Mouse (Mus musculus): Measurements from ENCODE around the gene Pld1.

Gene Pld1

GRCm38 (mm10) chr3:28039760-28040159, 101.3 kb downstream of the Pld1 start:
- in situ Hi-C loops (cut with MboI; ENCODE audit: unreplicated experiment in 2 of 2): no loop called here

- in situ Hi-C loops (cut with MboI; ENCODE audit: unreplicated experiment in 2 of 2): no loop called here
These were observed 102.7 kb downstream of the Pld1 start for GRCm38 (mm10) chr3:28041236-28041635.

- in situ Hi-C loops (cut with MboI; ENCODE audit: unreplicated experiment in 2 of 2): no loop called here
These were observed 103.9 kb downstream of the Pld1 start for GRCm38 (mm10) chr3:28042366-28042765.

GRCm38 (mm10) chr3:28047599-28047998, 109.1 kb downstream of the Pld1 start:
- in situ Hi-C loops (cut with MboI; ENCODE audit: unreplicated experiment in 2 of 2): no loop called here

GRCm38 (mm10) chr3:28049526-28049925, 111.0 kb downstream of the Pld1 start:
- in situ Hi-C loops (cut with MboI; ENCODE audit: unreplicated experiment in 2 of 2): no loop called here

- in situ Hi-C loops (cut with MboI; ENCODE audit: unreplicated experiment in 2 of 2): no loop called here
These were observed 114.6 kb downstream of the Pld1 start for GRCm38 (mm10) chr3:28053076-28053475.

- in situ Hi-C loops (cut with MboI; ENCODE audit: unreplicated experiment in 2 of 2): no loop called here
These were observed 122.2 kb downstream of the Pld1 start for GRCm38 (mm10) chr3:28060713-28061112.

- in situ Hi-C loops (cut with MboI; ENCODE audit: unreplicated experiment in 2 of 2): no loop called here
These were observed 122.7 kb downstream of the Pld1 start for GRCm38 (mm10) chr3:28061155-28061554.

GRCm38 (mm10) chr3:28079211-28079610, 140.7 kb downstream of the Pld1 start:
- in situ Hi-C loops (cut with MboI; ENCODE audit: unreplicated experiment in 2 of 2): no loop called here

- in situ Hi-C loops (cut with MboI; ENCODE audit: unreplicated experiment in 2 of 2): no loop called here
These were observed 141.6 kb downstream of the Pld1 start for GRCm38 (mm10) chr3:28080116-28080515.

GRCm38 (mm10) chr3:28081012-28081411, 142.5 kb downstream of the Pld1 start:
- in situ Hi-C loops (cut with MboI; ENCODE audit: unreplicated experiment in 2 of 2): no loop called here

GRCm38 (mm10) chr3:28083218-28083617, 144.7 kb downstream of the Pld1 start:
- in situ Hi-C loops (cut with MboI; ENCODE audit: unreplicated experiment in 2 of 2): no loop called here

- in situ Hi-C loops (cut with MboI; ENCODE audit: unreplicated experiment in 2 of 2): no loop called here
These were observed 145.8 kb downstream of the Pld1 start for GRCm38 (mm10) chr3:28084281-28084680.

GRCm38 (mm10) chr3:28091296-28091695, 152.8 kb downstream of the Pld1 start:
- in situ Hi-C loops (cut with MboI; ENCODE audit: unreplicated experiment in 2 of 2): no loop called here

- in situ Hi-C loops (cut with MboI; ENCODE audit: unreplicated experiment in 2 of 2): no loop called here
These were observed 153.2 kb downstream of the Pld1 start for GRCm38 (mm10) chr3:28091741-28092140.

- in situ Hi-C loops (cut with MboI; ENCODE audit: unreplicated experiment in 2 of 2): no loop called here
These were observed 155.3 kb downstream of the Pld1 start for GRCm38 (mm10) chr3:28093684-28094302.

- in situ Hi-C loops (cut with MboI; ENCODE audit: unreplicated experiment in 2 of 2): no loop called here
These were observed 157.0 kb downstream of the Pld1 start for GRCm38 (mm10) chr3:28095451-28095850.

GRCm38 (mm10) chr3:28099175-28099574, 160.7 kb downstream of the Pld1 start:
- in situ Hi-C loops (cut with MboI; ENCODE audit: unreplicated experiment in 2 of 2): no loop called here

- in situ Hi-C loops (cut with MboI; ENCODE audit: unreplicated experiment in 2 of 2): no loop called here
These were observed 166.5 kb downstream of the Pld1 start for GRCm38 (mm10) chr3:28104992-28105391.

- in situ Hi-C loops (cut with MboI; ENCODE audit: unreplicated experiment in 2 of 2): no loop called here
These were observed 169.0 kb downstream of the Pld1 start for GRCm38 (mm10) chr3:28107446-28108004.

- in situ Hi-C loops (cut with MboI; ENCODE audit: unreplicated experiment in 2 of 2): no loop called here
These were observed 173.0 kb downstream of the Pld1 start for GRCm38 (mm10) chr3:28111516-28111915.

- in situ Hi-C loops (cut with MboI; ENCODE audit: unreplicated experiment in 2 of 2): no loop called here
These were observed 175.4 kb downstream of the Pld1 start for GRCm38 (mm10) chr3:28113881-28114280.

GRCm38 (mm10) chr3:28141716-28142115, 203.2 kb downstream of the Pld1 start:
- in situ Hi-C loops (cut with MboI; ENCODE audit: unreplicated experiment in 2 of 2): no loop called here
